11 mouse cellular contexts compared by ENCODE assay signal in genomic region chr1:132800285-132800684, GRCm38 (mm10). TPM values are rescaled to one million over a fixed set of nuclear protein-coding genes. Genes with fewer than 3 reads are reported as not detected.
DNase-seq lines count a peak whose midpoint lies in the region; ATAC-seq and TF ChIP-seq lines count a peak whose summit lies in the region.
"Had no signal": no experiment of that assay in that cellular context is flagged by ENCODE, and none has a peak within 500 bp of the region (broad histone marks: within the 10 kb centered on the region; RNA-seq: fewer than 3 reads in every experiment).

No protein-coding gene starts in this region.

- H3K4me1 ChIP-seq in midbrain, embryonic 11.5 days (ENCODE audit: control insufficient read depth, insufficient read depth, low read length): peaks cover 8% of the 10 kb centered on the region
- H3K4me1 ChIP-seq in midbrain, embryonic 14.5 days (ENCODE audit: control insufficient read depth, insufficient read depth, low read length): peaks cover 12% of the 10 kb centered on the region; the same call in 1 of the 2 replicates
- H3K4me1 ChIP-seq in brown adipose tissue, adult 24 weeks (ENCODE audit: control insufficient read depth, insufficient read depth, insufficient read length, low read length): peaks cover 3% of the 10 kb centered on the region; the same call in 1 of the 2 replicates
- peaks cover 8% of the 10 kb centered on the region for H3K4me1 ChIP-seq in hindbrain, postnatal 0 days (ENCODE audit: insufficient read depth, low read length)
- H3K4me1 ChIP-seq: heart, embryonic 13.5 days; limb, embryonic 13.5 days had no signal

- H3K27me3 ChIP-seq in midbrain, embryonic 11.5 days (ENCODE audit: control insufficient read depth, insufficient read depth, low read length): no peaks in the 10 kb centered on the region
- H3K27me3 ChIP-seq in midbrain, embryonic 14.5 days (ENCODE audit: control insufficient read depth, insufficient read depth, low read length): peaks cover 4% of the 10 kb centered on the region; the same call in 1 of the 2 replicates
- no peaks in the 10 kb centered on the region for H3K27me3 ChIP-seq in hindbrain, postnatal 0 days (ENCODE audit: insufficient read depth, low read length)

- no peak for TF ChIP-seq CTCF in hindbrain, postnatal 0 days (IDR thresholded peaks at IDR 0.05; ENCODE audit: low read depth)

- ATAC-seq in midbrain, embryonic 11.5 days (ENCODE audit: low FRiP score): peak; percentile 76
- ATAC-seq in midbrain, embryonic 14.5 days (ENCODE audit: low FRiP score, low TSS enrichment): no peak
- ATAC-seq in hindbrain, postnatal 0 days: no peak
- no peak for ATAC-seq in CD4-positive, CD25-positive, alpha-beta regulatory T cell, adult 4 months

- no peak for DNase-seq in midbrain, embryonic 11.5 days (ENCODE audit: low spot score, missing footprints)
- no peak for DNase-seq in midbrain, embryonic 14.5 days
- DNase-seq in hindbrain, postnatal 0 days (ENCODE audit: low spot score): peak; percentile 38
- peak; percentile 65 for DNase-seq in retina, postnatal 1 day
- DNase-seq in spleen, adult 18-20 months: no peak
- DNase-seq: kidney, adult 11 months had no signal

- no peak overlapping the region for H3K9ac ChIP-seq in midbrain, embryonic 11.5 days (ENCODE audit: low read length)
- H3K9ac ChIP-seq in midbrain, embryonic 14.5 days (replicated peaks; ENCODE audit: low read length): no peak overlapping the region
- H3K9ac ChIP-seq in hindbrain, postnatal 0 days (replicated peaks; ENCODE audit: low read length): no peak overlapping the region
- H3K9ac ChIP-seq: heart, embryonic 13.5 days; limb, embryonic 13.5 days had no signal

- H3K36me3 ChIP-seq in midbrain, embryonic 11.5 days (ENCODE audit: control insufficient read depth, insufficient read depth, low read length): no peaks in the 10 kb centered on the region
- H3K36me3 ChIP-seq in midbrain, embryonic 14.5 days (ENCODE audit: control insufficient read depth, insufficient read depth, low read length): no peaks in the 10 kb centered on the region
- H3K36me3 ChIP-seq in hindbrain, postnatal 0 days (ENCODE audit: insufficient read depth, low read length): no peaks in the 10 kb centered on the region
- H3K36me3 ChIP-seq: heart, embryonic 13.5 days; limb, embryonic 13.5 days had no signal

- under 1% methylated on average over 9 of the region's 9 CpGs for WGBS in midbrain, embryonic 11.5 days
- 1% methylated on average over 9 of the region's 9 CpGs for WGBS in midbrain, embryonic 14.5 days
- WGBS in hindbrain, postnatal 0 days: 7% methylated on average over 9 of the region's 9 CpGs

- no peaks in the 10 kb centered on the region for H3K9me3 ChIP-seq in midbrain, embryonic 11.5 days (ENCODE audit: control insufficient read depth, low read length)
- no peaks in the 10 kb centered on the region for H3K9me3 ChIP-seq in midbrain, embryonic 14.5 days (ENCODE audit: control insufficient read depth, low read length)
- no peaks in the 10 kb centered on the region for H3K9me3 ChIP-seq in hindbrain, postnatal 0 days (ENCODE audit: low read length)
- H3K9me3 ChIP-seq: limb, embryonic 13.5 days had no signal

- H3K27ac ChIP-seq in midbrain, embryonic 11.5 days (ENCODE audit: low read depth, low read length): no peak overlapping the region
- H3K27ac ChIP-seq in midbrain, embryonic 14.5 days (replicated peaks; ENCODE audit: low read depth, low read length): no peak overlapping the region
- peak overlapping the region; percentile 71 for H3K27ac ChIP-seq in brown adipose tissue, adult 24 weeks (replicated peaks; ENCODE audit: low read depth, low read length)
- no peak overlapping the region for H3K27ac ChIP-seq in hindbrain, postnatal 0 days
- H3K27ac ChIP-seq: heart, embryonic 13.5 days; limb, embryonic 13.5 days had no signal

- no peak overlapping the region for H3K4me3 ChIP-seq in midbrain, embryonic 11.5 days (ENCODE audit: low read depth, low read length)
- no peak overlapping the region for H3K4me3 ChIP-seq in midbrain, embryonic 14.5 days (replicated peaks; ENCODE audit: low read depth, low read length)
- H3K4me3 ChIP-seq in brown adipose tissue, adult 24 weeks (ENCODE audit: insufficient read depth, low read depth, low read length): peak overlapping the region; percentile 35
- H3K4me3 ChIP-seq in hindbrain, postnatal 0 days (ENCODE audit: low read length): no peak overlapping the region
- H3K4me3 ChIP-seq: heart, embryonic 13.5 days; limb, embryonic 13.5 days had no signal

- H3K4me2 ChIP-seq in midbrain, embryonic 11.5 days: peak overlapping the region; percentile 22
- H3K4me2 ChIP-seq in midbrain, embryonic 14.5 days (ENCODE audit: low read length): no peak overlapping the region
- H3K4me2 ChIP-seq in hindbrain, postnatal 0 days (ENCODE audit: low read depth, low read length): no peak overlapping the region
- H3K4me2 ChIP-seq: heart, embryonic 13.5 days; limb, embryonic 13.5 days had no signal

RNA-seq across cellular contexts. Expression of gene Nfasc, which starts 58.7 kb away (rescaled TPM):
- 16.4 and 19.2 TPM in 2 replicates for polyA plus RNA-seq in midbrain, embryonic 11.5 days (2014; fragmentation: Nextera tagmentation; extraction: Ambion mirVana)
- polyA plus RNA-seq in midbrain, embryonic 14.5 days (2014; fragmentation: Nextera tagmentation; extraction: Ambion mirVana): 37.8 and 48.6 TPM in 2 replicates
- polyA plus RNA-seq in brown adipose tissue, adult 24 weeks (2012; ENCODE audit: insufficient read depth, insufficient read length, missing spikeins): not detected in 2 replicates
- 69.6 and 74.6 TPM in 2 replicates for total RNA-seq in hindbrain, postnatal 0 days (2014; rRNA removed)
- polyA plus RNA-seq in hindbrain, postnatal 0 days (2015; fragmentation: Nextera tagmentation; extraction: Ambion mirVana): 26.5 and 30.5 TPM in 2 replicates
- polyA plus RNA-seq in CD4-positive, CD25-positive, alpha-beta regulatory T cell, adult 4 months (2017; shearing (Covaris generic)): not detected
- total RNA-seq: common myeloid progenitor, adult 5-6 weeks had no signal

Comparison
In these comparisons a context has a peak if more than half of its experiments do, and no peak if none do; other contexts are left out.
1. DNase-seq: peak in hindbrain, postnatal 0 days (single experiment) and retina, postnatal 1 day (single experiment); none in midbrain, embryonic 11.5 days (single experiment), midbrain, embryonic 14.5 days (single experiment) and spleen, adult 18-20 months (0 of 2).
2. RNA of gene Nfasc, which starts 58.7 kb away (polyA plus RNA-seq): 37.8 to 48.6 TPM in midbrain, embryonic 14.5 days, 26.5 to 30.5 TPM in hindbrain, postnatal 0 days and 16.4 to 19.2 TPM in midbrain, embryonic 11.5 days; not detected in brown adipose tissue, adult 24 weeks and not detected in CD4-positive, CD25-positive, alpha-beta regulatory T cell, adult 4 months; every median in the first group is over 10 times any median in the second.